Mouse (Mus musculus): Measurements from ENCODE around the gene Ddx54. TPM values are rescaled to one million over a fixed set of nuclear protein-coding genes. Genes with fewer than 3 reads are reported as not detected.

Gene Ddx54
- polyA plus RNA-seq, 1 experiment, result 80.8 TPM

DNA sequence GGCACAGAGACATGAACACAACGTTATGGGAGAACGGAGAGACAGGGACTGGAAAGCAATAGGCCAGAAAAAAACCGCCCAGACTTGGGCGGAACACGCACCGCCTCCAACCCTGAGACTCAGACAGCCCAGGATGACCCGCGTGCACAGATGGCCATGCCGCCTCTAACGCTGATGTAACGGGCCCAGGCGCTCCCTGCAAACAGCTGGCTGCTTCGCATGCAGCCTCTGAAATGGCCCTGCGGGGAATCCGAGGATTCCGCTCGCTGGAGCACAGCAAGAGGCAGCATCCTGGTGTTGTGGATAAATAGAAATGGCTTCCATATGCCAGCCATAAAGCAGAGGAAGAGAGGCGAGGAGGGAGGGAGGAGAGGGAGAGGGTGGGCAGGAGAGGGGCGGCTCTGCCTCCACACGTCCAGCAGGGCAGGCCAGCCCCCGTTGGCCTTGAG, 45.3 kb upstream of the Ddx54 start:
- 88% methylated on average over 21 of the region's 21 CpGs for WGBS
- no peak overlapping the region for H3K27ac ChIP-seq (ENCODE audit: insufficient read depth, low read length)
- TF ChIP-seq CTCF (IDR thresholded peaks at IDR 0.05; ENCODE audit: extremely low read depth, insufficient read depth, insufficient read length, insufficient replicate concordance), result no peak
- TF ChIP-seq POLR2A (IDR thresholded peaks at IDR 0.05; ENCODE audit: low read depth, low read length), result no peak

DNA sequence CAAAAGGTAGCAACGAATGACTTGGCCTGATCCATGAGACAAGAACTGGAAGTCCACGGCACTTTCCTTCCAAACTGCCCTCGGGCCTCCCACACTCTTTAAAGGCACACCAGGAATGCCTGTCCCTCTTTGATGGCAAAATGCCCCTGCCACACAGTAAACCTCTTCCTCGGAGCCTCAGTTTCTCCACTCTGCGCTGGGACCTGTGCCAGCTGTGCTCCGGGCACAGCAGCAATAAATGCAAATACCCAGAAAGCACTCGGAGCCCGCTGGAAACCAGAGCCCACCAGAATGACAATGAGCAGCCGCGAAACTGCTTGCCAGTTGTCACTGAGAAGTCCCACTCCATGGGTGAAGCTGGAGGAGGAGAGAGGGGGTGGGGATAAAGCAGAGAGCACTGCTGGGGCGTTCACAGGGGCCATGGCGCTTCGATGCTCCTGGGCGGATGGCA, 44.8 kb upstream of the Ddx54 start:
- no peaks in the 10 kb centered on the region for H3K36me3 ChIP-seq (ENCODE audit: control insufficient read depth, insufficient read depth, low read length)
- WGBS, result 94% methylated on average over 14 of the region's 14 CpGs
- TF ChIP-seq CTCF (IDR thresholded peaks at IDR 0.05; ENCODE audit: extremely low read depth, insufficient read depth, insufficient read length, insufficient replicate concordance) (no peak), POLR2A (IDR thresholded peaks at IDR 0.05; ENCODE audit: low read depth, low read length) (no peak)
- peaks cover 5% of the 10 kb centered on the region; the same call in 1 of the 2 replicates for H3K4me1 ChIP-seq (ENCODE audit: control insufficient read depth, insufficient read depth, insufficient read length)
- no peak for DNase-seq (ENCODE audit: low read depth in 1 of 2, low spot score in 2 of 2)
- H3K4me3 ChIP-seq (ENCODE audit: extremely low read depth, insufficient read depth, insufficient read length), result no peak overlapping the region
- no peak overlapping the region for H3K27ac ChIP-seq (ENCODE audit: insufficient read depth, low read length)
- H3K27me3 ChIP-seq (ENCODE audit: control insufficient read depth, insufficient read depth, low read length), result no peaks in the 10 kb centered on the region

More for the DNA sequence above, 45.3 kb upstream of the Ddx54 start:
- no peak for DNase-seq (ENCODE audit: low read depth in 1 of 2, low spot score in 2 of 2)
- no peaks in the 10 kb centered on the region for H3K36me3 ChIP-seq (ENCODE audit: control insufficient read depth, insufficient read depth, low read length)
- H3K4me1 ChIP-seq (ENCODE audit: control insufficient read depth, insufficient read depth, insufficient read length), result peaks cover 5% of the 10 kb centered on the region; the same call in 1 of the 2 replicates
- no peak overlapping the region for H3K4me3 ChIP-seq (ENCODE audit: extremely low read depth, insufficient read depth, insufficient read length)
- H3K27me3 ChIP-seq (ENCODE audit: control insufficient read depth, insufficient read depth, low read length), result no peaks in the 10 kb centered on the region

DNA sequence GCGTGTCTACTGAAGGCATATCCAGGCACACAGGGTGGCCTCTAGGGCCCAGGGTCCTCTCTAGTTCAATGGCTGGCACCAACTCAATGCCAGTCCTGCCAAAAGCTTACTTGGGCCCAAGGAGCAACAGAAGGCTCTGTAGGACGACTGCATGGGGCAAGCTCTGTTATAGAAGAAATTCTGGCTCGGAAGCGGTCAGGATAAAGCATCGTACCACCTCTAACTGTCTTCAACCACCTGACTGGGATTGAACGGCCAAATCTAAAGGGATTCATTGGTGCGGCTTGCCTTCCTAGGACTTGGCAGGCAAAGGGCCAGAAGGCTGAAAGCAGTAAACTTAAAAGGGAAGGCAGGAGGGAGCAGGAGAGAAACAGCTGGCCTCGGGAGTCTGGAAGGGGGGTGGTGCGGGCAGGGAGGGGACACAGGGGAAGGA, 44.2 kb upstream of the Ddx54 start:
- Histone ChIP-seq H3K27ac (ENCODE audit: insufficient read depth, low read length) (no peak overlapping the region), H3K4me1 (ENCODE audit: control insufficient read depth, insufficient read depth, insufficient read length) (peaks cover 3% of the 10 kb centered on the region; the same call in 1 of the 2 replicates), H3K4me3 (ENCODE audit: extremely low read depth, insufficient read depth, insufficient read length) (no peak overlapping the region), H3K27me3 (ENCODE audit: control insufficient read depth, insufficient read depth, low read length) (no peaks in the 10 kb centered on the region), H3K36me3 (ENCODE audit: control insufficient read depth, insufficient read depth, low read length) (no peaks in the 10 kb centered on the region)
- no peak for TF ChIP-seq CTCF (IDR thresholded peaks at IDR 0.05; ENCODE audit: extremely low read depth, insufficient read depth, insufficient read length, insufficient replicate concordance)
- TF ChIP-seq POLR2A (IDR thresholded peaks at IDR 0.05; ENCODE audit: low read depth, low read length), result no peak
- DNase-seq (ENCODE audit: low read depth in 1 of 2, low spot score in 2 of 2), result no peak
- 93% methylated on average over 9 of the region's 9 CpGs for WGBS

DNA sequence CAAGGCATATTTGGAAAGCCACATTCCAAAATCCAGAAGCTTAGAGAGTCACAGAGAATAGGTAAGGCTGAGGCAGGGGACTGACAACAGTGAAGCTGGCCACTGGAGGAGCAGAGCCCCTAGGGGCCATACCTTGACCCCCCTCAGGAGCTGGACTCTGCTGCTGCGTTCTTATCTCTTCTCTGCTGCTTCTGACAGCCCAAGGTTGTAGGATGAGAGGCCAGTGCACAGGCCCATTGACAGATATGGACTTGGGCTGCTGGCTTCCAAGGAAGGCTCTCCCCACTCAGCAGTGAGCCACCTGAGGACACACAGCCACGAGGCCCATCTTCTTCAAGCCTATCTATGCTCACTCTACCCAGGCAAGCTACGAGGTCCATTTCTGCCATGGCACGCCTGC, 43.6 kb upstream of the Ddx54 start:
- WGBS, result 81% methylated on average over 4 of the region's 4 CpGs
- no peak for TF ChIP-seq CTCF (IDR thresholded peaks at IDR 0.05; ENCODE audit: extremely low read depth, insufficient read depth, insufficient read length, insufficient replicate concordance)
- TF ChIP-seq POLR2A (IDR thresholded peaks at IDR 0.05; ENCODE audit: low read depth, low read length), result no peak
- no peaks in the 10 kb centered on the region for H3K27me3 ChIP-seq (ENCODE audit: control insufficient read depth, insufficient read depth, low read length)
- H3K36me3 ChIP-seq (ENCODE audit: control insufficient read depth, insufficient read depth, low read length), result no peaks in the 10 kb centered on the region
- peaks cover 3% of the 10 kb centered on the region; the same call in 1 of the 2 replicates for H3K4me1 ChIP-seq (ENCODE audit: control insufficient read depth, insufficient read depth, insufficient read length)
- no peak overlapping the region for H3K27ac ChIP-seq (ENCODE audit: insufficient read depth, low read length)
- no peak for DNase-seq (ENCODE audit: low read depth in 1 of 2, low spot score in 2 of 2)
- H3K4me3 ChIP-seq (ENCODE audit: extremely low read depth, insufficient read depth, insufficient read length), result no peak overlapping the region

DNA sequence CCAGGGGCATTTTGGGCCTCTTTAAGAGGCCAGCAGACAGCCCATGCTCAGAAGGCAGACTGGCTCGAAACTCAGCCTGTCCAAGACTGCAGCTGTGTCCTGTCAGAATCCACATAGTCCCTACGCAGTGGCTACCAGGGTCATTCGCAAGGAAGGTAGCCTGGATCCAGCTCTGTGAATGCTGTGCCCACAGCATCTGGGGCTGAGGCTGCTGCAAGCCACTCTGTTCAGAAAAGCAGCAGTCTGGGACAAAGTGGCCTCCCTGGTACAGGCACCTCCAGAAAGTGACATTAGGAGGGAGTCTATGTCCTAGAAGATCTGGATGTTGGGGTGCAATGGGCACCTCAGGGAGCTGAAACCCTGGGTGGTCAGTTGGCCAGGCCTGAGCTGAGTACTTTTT, 42.7 kb upstream of the Ddx54 start:
- no peak overlapping the region for H3K4me3 ChIP-seq (ENCODE audit: extremely low read depth, insufficient read depth, insufficient read length)
- no peaks in the 10 kb centered on the region for H3K27me3 ChIP-seq (ENCODE audit: control insufficient read depth, insufficient read depth, low read length)
- DNase-seq (ENCODE audit: low read depth in 1 of 2, low spot score in 2 of 2), result no peak
- TF ChIP-seq CTCF (IDR thresholded peaks at IDR 0.05; ENCODE audit: extremely low read depth, insufficient read depth, insufficient read length, insufficient replicate concordance) (no peak), POLR2A (IDR thresholded peaks at IDR 0.05; ENCODE audit: low read depth, low read length) (no peak)
- H3K4me1 ChIP-seq (ENCODE audit: control insufficient read depth, insufficient read depth, insufficient read length), result peaks cover 3% of the 10 kb centered on the region; the same call in 1 of the 2 replicates
- 91% methylated on average over 3 of the region's 3 CpGs for WGBS
- H3K36me3 ChIP-seq (ENCODE audit: control insufficient read depth, insufficient read depth, low read length), result no peaks in the 10 kb centered on the region
- no peak overlapping the region for H3K27ac ChIP-seq (ENCODE audit: insufficient read depth, low read length)

DNA sequence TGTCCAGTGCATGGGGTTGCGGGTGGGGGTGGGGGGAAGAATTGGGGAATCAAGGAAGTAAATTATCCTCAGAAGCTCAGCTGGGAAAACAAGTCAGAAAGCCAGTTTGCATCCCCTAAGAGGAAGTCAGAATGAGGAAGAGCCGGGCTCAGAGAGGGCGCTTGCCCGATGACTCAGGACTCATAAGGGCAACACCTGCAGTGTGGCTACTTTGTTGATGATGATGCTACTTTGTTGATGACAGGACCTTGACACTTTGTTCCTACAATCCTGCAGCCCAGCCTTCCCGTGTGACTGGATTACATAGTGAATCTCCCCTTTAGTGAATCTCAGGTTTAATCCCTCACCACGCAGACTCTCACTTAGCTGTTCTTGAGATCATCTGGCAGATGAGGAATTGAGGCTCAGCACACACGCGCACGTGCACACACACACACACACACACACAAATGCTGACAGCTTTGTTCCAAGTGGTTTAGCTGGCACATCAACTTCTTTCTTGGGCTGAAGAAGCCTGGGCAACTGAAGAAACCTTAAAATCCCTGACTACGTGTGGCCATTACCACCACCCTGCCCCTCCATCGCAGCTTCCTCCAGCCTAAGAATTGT, 42.1 kb upstream of the Ddx54 start:
- no peak for DNase-seq (ENCODE audit: low read depth in 1 of 2, low spot score in 2 of 2)
- TF ChIP-seq POLR2A (IDR thresholded peaks at IDR 0.05; ENCODE audit: low read depth, low read length), result no peak
- no peak for TF ChIP-seq CTCF (IDR thresholded peaks at IDR 0.05; ENCODE audit: extremely low read depth, insufficient read depth, insufficient read length, insufficient replicate concordance)
- Histone ChIP-seq H3K4me1 (ENCODE audit: control insufficient read depth, insufficient read depth, insufficient read length) (peaks cover 3% of the 10 kb centered on the region; the same call in 1 of the 2 replicates), H3K27me3 (ENCODE audit: control insufficient read depth, insufficient read depth, low read length) (no peaks in the 10 kb centered on the region), H3K27ac (ENCODE audit: insufficient read depth, low read length) (0 out of 2 replicates have a peak overlapping the region, but pooled peaks have one; percentile 14), H3K36me3 (ENCODE audit: control insufficient read depth, insufficient read depth, low read length) (no peaks in the 10 kb centered on the region), H3K4me3 (ENCODE audit: extremely low read depth, insufficient read depth, insufficient read length) (no peak overlapping the region)
- WGBS, result 41% methylated on average over 11 of the region's 11 CpGs
